Mouse (Mus musculus) cerebellum, adult 8-10 months (tissue): ENCODE results near the gene Aqp2.

Source experiments
- DNase-seq: peaks from one replicate; pipeline ENCODE4 v3.0.0; 2022

Gene Aqp2

GRCm38 (mm10) chr15:99631618-99632017 lies 52.8 kb downstream of the Aqp2 start:
- DNase-seq, result no peak
